Mouse (Mus musculus) G1E (cell line): Measurements from ENCODE around the gene Slc41a1.

Experiments used
- CTCF ChIP-seq: IDR thresholded peaks from 2 replicates; pipeline ENCODE4 v1.5.1; 2012; ENCODE audit warnings: low read depth, low read length, inconsistent platforms, mixed read lengths
- GATA1 ChIP-seq: IDR thresholded peaks from 2 replicates; pipeline ENCODE4 v1.6.1; 2012; ENCODE audit warnings: borderline replicate concordance, low read length, inconsistent platforms, mixed read lengths
- POLR2AphosphoS5 ChIP-seq: IDR thresholded peaks from 2 replicates; pipeline ENCODE4 v1.6.1; 2012; ENCODE audit warnings: low read depth, low read length, inconsistent platforms; ENCODE audit not compliant: insufficient replicate concordance
- TAL1 ChIP-seq: conservative IDR thresholded peaks from 2 replicates; pipeline ENCODE4 v1.6.1; 2012; ENCODE audit warnings: low read depth, low read length, inconsistent platforms, mixed read lengths

DNA sequence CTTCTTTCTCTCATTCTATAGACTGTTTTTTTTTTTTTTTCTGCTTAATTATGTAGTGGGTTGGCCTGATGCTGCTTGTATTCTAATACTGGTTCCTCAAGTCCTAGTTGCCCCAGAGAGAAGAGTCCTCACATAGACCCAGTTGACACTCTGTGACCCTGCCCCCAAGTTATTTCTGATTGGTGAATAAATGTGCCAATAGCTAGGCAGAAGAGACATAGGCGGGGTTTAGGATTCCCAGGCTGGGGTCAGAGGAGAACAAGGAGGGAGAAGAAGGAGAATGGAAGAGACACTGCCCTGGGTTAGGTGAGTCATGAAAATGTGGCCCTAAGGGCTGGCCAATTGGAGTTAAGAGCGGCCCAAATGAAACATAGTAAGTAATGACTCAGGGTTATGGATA, 52.5 kb downstream of the Slc41a1 start:
- TF ChIP-seq GATA1 = no peak
- TF ChIP-seq CTCF = no peak
- TF ChIP-seq TAL1 = no peak
- TF ChIP-seq POLR2AphosphoS5 = no peak
